Mouse (Mus musculus): ENCODE measurements at regions not wholly inside any gene's neighbourhood (a gene's known extent, or its start where the extent isn't known, plus 50 kb on each side); places are given as distances from the start of the nearest gene placed in this dataset.

- DNase-seq (ENCODE audit: low spot score in 2 of 2), result no peak
These were observed 314.3 kb downstream of the Fam19a4 start for GRCm38 (mm10) chr6:96745906-96746305.

GRCm38 (mm10) chr6:96716931-96717330 is 343.3 kb downstream of the Fam19a4 start:
- DNase-seq (ENCODE audit: low spot score in 2 of 2), result no peak

GRCm38 (mm10) chr6:96709761-96710160 is 350.5 kb downstream of the Fam19a4 start:
- peak; percentile 19 to 28 for DNase-seq (ENCODE audit: low spot score in 2 of 2)

Measured in right cerebral cortex, postnatal 10 days (tissue).